In genomic region chr13:95524424-95524673, GRCm38 (mm10) we compare ENCODE assay signal across 9 mouse cellular contexts. TPM values are rescaled to one million over a fixed set of nuclear protein-coding genes. Genes with fewer than 3 reads are reported as not detected.
DNase-seq lines count a peak whose midpoint lies in the region; ATAC-seq and TF ChIP-seq lines count a peak whose summit lies in the region.
"Had no signal": no experiment of that assay in that cellular context is flagged by ENCODE, and none has a peak within 500 bp of the region (broad histone marks: within the 10 kb centered on the region; RNA-seq: fewer than 3 reads in every experiment).

No protein-coding gene starts in this region.

- H3K27ac ChIP-seq in gastrocnemius, adult 2 months: peak overlapping the region; percentile 58
- H3K27ac ChIP-seq in liver, embryonic 16.5 days (ENCODE audit: low read length): no peak overlapping the region

- DNase-seq in gastrocnemius, adult 2 months: no peak
- DNase-seq in gastrocnemius, postnatal 10 days: no peak
- DNase-seq in thymus, postnatal 14 days: peak; percentile 5
- DNase-seq in thymus, adult 18-20 months: no peak
- no peak for DNase-seq in thymus, postnatal 36 days
- no peak for DNase-seq in frontal cortex, postnatal 25 days (ENCODE audit: low spot score in 2 of 2)
- DNase-seq: cerebellum, adult 9-11 months had no signal

- peaks cover 10% of the 10 kb centered on the region for H3K4me1 ChIP-seq in liver, embryonic 16.5 days (ENCODE audit: control insufficient read depth, low read depth, low read length)

- H3K9me3 ChIP-seq in liver, embryonic 16.5 days (replicated peaks; ENCODE audit: control insufficient read depth, low read length): no peaks in the 10 kb centered on the region

- H3K36me3 ChIP-seq in liver, embryonic 16.5 days (ENCODE audit: control insufficient read depth, insufficient read depth): no peaks in the 10 kb centered on the region

- H3K27me3 ChIP-seq in liver, embryonic 16.5 days (ENCODE audit: control insufficient read depth, insufficient read depth, low read depth, low read length): peaks cover 52% of the 10 kb centered on the region

- no peak for TF ChIP-seq CTCF in gastrocnemius, adult 2 months (IDR thresholded peaks at IDR 0.05)

- H3K4me3 ChIP-seq in gastrocnemius, adult 2 months: peak overlapping the region; percentile 73
- peak overlapping the region; percentile 47 for H3K4me3 ChIP-seq in liver, embryonic 16.5 days (ENCODE audit: low read depth, low read length)

- ATAC-seq in liver, embryonic 16.5 days (ENCODE audit: low read depth): no peak
- no peak for ATAC-seq in erythroid progenitor cell, adult 5-6 weeks (replicated peaks; ENCODE audit: low FRiP score, poor library complexity, severe bottlenecking)

- intact Hi-C loops in gastrocnemius, adult 2 months (cut with DNase I): no loop called here

- under 1% methylated on average over 13 of the region's 13 CpGs for WGBS in liver, embryonic 16.5 days (ENCODE audit: insufficient replicate concordance)

- peak overlapping the region; percentile 30; the same call in 1 of the 2 replicates for H3K9ac ChIP-seq in liver, embryonic 16.5 days (ENCODE audit: low read depth, low read length)

- peak overlapping the region; percentile 71 for H3K4me2 ChIP-seq in liver, embryonic 16.5 days (ENCODE audit: low read depth, low read length)

RNA-seq across cellular contexts. Expression of gene F2rl1, which starts 0.7 kb away (rescaled TPM):
- total RNA-seq in gastrocnemius, adult 2 months (2021): under 1 TPM; 0.36 to 0.45 TPM
- total RNA-seq in gastrocnemius, postnatal 10 days (2021): under 1 TPM; 0.45 TPM
- 0.58 and 0.68 TPM in 2 replicates for polyA plus RNA-seq in liver, embryonic 16.5 days (2015; fragmentation: Nextera tagmentation; extraction: Ambion mirVana)
- total RNA-seq in erythroid progenitor cell, adult 5-6 weeks (2015; ENCODE audit: low replicate concordance): not detected in 2 replicates
- 1.7 TPM in 1 of 2 replicates, not detected in the other for total RNA-seq in erythroid progenitor cell, adult 5-6 weeks (2017; ENCODE audit: low replicate concordance)

RNA-seq across cellular contexts. Expression of gene S100z, which starts 45.8 kb away (rescaled TPM):
- total RNA-seq in gastrocnemius, adult 2 months (2021): not detected
- 1 to 10 TPM; 1.3 to 1.7 TPM for total RNA-seq in gastrocnemius, postnatal 10 days (2021)
- polyA plus RNA-seq in liver, embryonic 16.5 days (2015; fragmentation: Nextera tagmentation; extraction: Ambion mirVana): not detected in 2 replicates
- not detected in 2 replicates for total RNA-seq in erythroid progenitor cell, adult 5-6 weeks (2015; ENCODE audit: low replicate concordance)
- total RNA-seq in erythroid progenitor cell, adult 5-6 weeks (2017; ENCODE audit: low replicate concordance): not detected in 2 replicates
